Mouse (Mus musculus) neural tube, embryonic 12.5 days (tissue): ENCODE measurements at regions not wholly inside any gene's neighbourhood (a gene's known extent, or its start where the extent isn't known, plus 50 kb on each side); places are given as distances from the start of the nearest gene placed in this dataset.

Source experiments
- ATAC-seq: fragments of 200-750 bp; cut with Nextera tagmentation; 2 replicates; pipeline ENCODE4 v1.8.0; 2017; ENCODE audit warnings: low read depth, mild to moderate bottlenecking, moderate TSS enrichment, moderate library complexity; ENCODE audit not compliant: low FRiP score
- H3K27ac ChIP-seq: fragments of 300-500 bp; sonication (generic); 2 replicates; pipeline ENCODE4 v1.5.1; 2016
- H3K27me3 ChIP-seq: fragments of 300-500 bp; sonication (generic); replicated peaks from 2 replicates; pipeline ENCODE4 v1.6.1; 2016; ENCODE audit warnings: mild to moderate bottlenecking
- H3K36me3 ChIP-seq: fragments of 300-500 bp; sonication (generic); 2 replicates; pipeline ENCODE4 v1.6.1; 2016; ENCODE audit warnings: mild to moderate bottlenecking
- H3K4me1 ChIP-seq: fragments of 300-500 bp; sonication (generic); 2 replicates; pipeline ENCODE4 v1.6.1; 2016
- H3K4me2 ChIP-seq: fragments of 300-500 bp; sonication (generic); replicated peaks from 2 replicates; pipeline ENCODE4 v1.6.1; 2016; ENCODE audit warnings: mild to moderate bottlenecking
- H3K4me3 ChIP-seq: fragments of 300-500 bp; sonication (generic); 2 replicates; pipeline ENCODE4 v1.5.1; 2016
- H3K9ac ChIP-seq: fragments of 300-500 bp; sonication (generic); 2 replicates; pipeline ENCODE4 v1.6.1; 2016; ENCODE audit warnings: mild to moderate bottlenecking
- H3K9me3 ChIP-seq: fragments of 300-500 bp; sonication (generic); 2 replicates; pipeline ENCODE4 v1.6.1; 2016; ENCODE audit warnings: mild to moderate bottlenecking
- WGBS: fragments of 180-500 bp; shearing (Covaris S2); methylation state at CpG from one replicate; pipeline ENCODE4 v1.1.7; 2016; 5-methylcytosine and 5-hydroxymethylcytosine counted together

GRCm38 (mm10) chr8:37398957-37399356 lies 405.6 kb downstream of the AI429214 start:
- Histone ChIP-seq H3K9me3 (no peaks in the 10 kb centered on the region), H3K27ac (no peak overlapping the region), H3K27me3 (no peaks in the 10 kb centered on the region), H3K4me2 (no peak overlapping the region), H3K4me3 (no peak overlapping the region), H3K9ac (no peak overlapping the region), H3K4me1 (no peaks in the 10 kb centered on the region), H3K36me3 (no peaks in the 10 kb centered on the region)
- ATAC-seq = no peak
- WGBS = 64% methylated on average over 2 of the region's 2 CpGs

GRCm38 (mm10) chr8:37422595-37422994 lies 429.2 kb downstream of the AI429214 start:
- Histone ChIP-seq H3K4me2 (no peak overlapping the region), H3K9ac (no peak overlapping the region), H3K36me3 (no peaks in the 10 kb centered on the region), H3K27me3 (no peaks in the 10 kb centered on the region), H3K4me1 (no peaks in the 10 kb centered on the region), H3K4me3 (no peak overlapping the region), H3K27ac (no peak overlapping the region), H3K9me3 (no peaks in the 10 kb centered on the region)
- 74% methylated on average over 2 of the region's 2 CpGs for WGBS
- ATAC-seq = no peak

DNA sequence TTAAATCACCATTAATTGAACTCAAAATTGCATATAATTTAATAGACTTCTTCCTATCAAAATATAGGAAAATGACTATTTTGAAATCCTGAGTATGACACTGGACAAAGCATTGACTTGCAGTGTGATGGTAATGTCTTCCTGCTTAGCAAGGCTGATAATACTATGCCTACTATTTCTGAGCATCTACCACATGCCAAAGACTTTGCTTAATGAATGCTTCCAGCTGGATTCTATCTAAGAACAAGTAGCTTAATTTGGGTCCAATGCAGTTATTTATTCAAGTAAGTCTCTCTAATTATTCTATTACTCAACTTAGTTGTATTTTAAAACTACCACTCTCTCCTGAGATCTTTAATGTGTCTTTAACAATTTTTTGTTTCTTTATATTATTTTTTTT lies 431.2 kb downstream of the AI429214 start:
- H3K36me3 ChIP-seq = no peaks in the 10 kb centered on the region
- no peak overlapping the region for H3K4me2 ChIP-seq
- no peak for ATAC-seq
- H3K9me3 ChIP-seq = no peaks in the 10 kb centered on the region
- H3K27me3 ChIP-seq = no peaks in the 10 kb centered on the region
- no peaks in the 10 kb centered on the region for H3K4me1 ChIP-seq
- H3K27ac ChIP-seq = no peak overlapping the region
- no peak overlapping the region for H3K9ac ChIP-seq
- H3K4me3 ChIP-seq = no peak overlapping the region

DNA sequence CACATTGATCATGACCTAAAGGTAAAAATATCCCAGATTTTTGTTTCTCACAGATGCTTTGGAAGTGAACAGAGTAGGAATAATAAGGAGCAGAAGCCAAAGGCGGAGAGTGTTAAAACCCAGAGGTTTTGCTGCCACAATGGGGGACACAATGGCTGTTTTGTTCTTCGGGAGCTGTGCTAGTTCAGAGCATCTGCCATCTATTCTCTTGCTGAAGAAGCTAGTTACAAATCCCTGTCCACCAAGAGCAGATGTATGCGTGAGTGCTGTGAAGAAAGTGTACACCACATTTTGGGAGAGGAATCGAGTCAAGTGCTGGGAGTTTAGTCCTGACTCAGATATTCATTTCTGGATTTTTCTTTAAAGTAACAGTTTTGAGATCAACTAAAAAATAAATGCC lies 435.4 kb downstream of the AI429214 start:
- 47% methylated on average over 4 of the region's 4 CpGs for WGBS
- Histone ChIP-seq H3K27ac (no peak overlapping the region), H3K4me1 (no peaks in the 10 kb centered on the region), H3K4me2 (no peak overlapping the region), H3K27me3 (no peaks in the 10 kb centered on the region), H3K9me3 (no peaks in the 10 kb centered on the region), H3K36me3 (no peaks in the 10 kb centered on the region), H3K4me3 (no peak overlapping the region), H3K9ac (no peak overlapping the region)
- ATAC-seq = no peak

- no peaks in the 10 kb centered on the region for H3K9me3 ChIP-seq
- 61% methylated on average over 4 of the region's 4 CpGs for WGBS
- no peak overlapping the region for H3K9ac ChIP-seq
- no peaks in the 10 kb centered on the region for H3K27me3 ChIP-seq
- no peaks in the 10 kb centered on the region for H3K36me3 ChIP-seq
- H3K4me3 ChIP-seq = no peak overlapping the region
- H3K4me2 ChIP-seq = no peak overlapping the region
- peak; percentile 44; the same call in 1 of the 2 replicates for ATAC-seq
- no peaks in the 10 kb centered on the region for H3K4me1 ChIP-seq
- H3K27ac ChIP-seq = no peak overlapping the region
Measured at GRCm38 (mm10) chr8:37460551-37461154, 467.2 kb downstream of the AI429214 start.

DNA sequence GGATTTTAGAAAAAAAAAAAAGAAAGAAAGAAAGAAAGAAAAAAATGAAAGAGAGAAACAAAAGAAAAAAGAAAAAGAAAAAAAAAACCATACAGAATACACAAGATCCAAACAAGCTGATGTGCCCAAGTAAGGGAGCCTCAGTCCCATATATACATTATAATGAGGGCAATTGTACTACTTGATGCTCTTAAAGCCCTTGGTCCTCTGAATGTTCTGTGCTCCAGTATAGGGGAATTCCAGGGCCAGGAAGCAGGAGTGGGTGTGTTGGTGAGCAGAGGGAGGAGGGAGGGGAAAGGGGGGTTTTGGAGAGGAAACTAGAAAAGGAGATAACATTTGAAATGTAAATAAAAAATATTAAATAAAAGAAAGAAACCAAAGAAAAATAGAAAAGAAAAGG lies 472.2 kb downstream of the AI429214 start:
- Histone ChIP-seq H3K27ac (no peak overlapping the region), H3K9me3 (no peaks in the 10 kb centered on the region), H3K4me3 (no peak overlapping the region), H3K4me2 (no peak overlapping the region), H3K9ac (no peak overlapping the region), H3K4me1 (no peaks in the 10 kb centered on the region), H3K27me3 (no peaks in the 10 kb centered on the region), H3K36me3 (no peaks in the 10 kb centered on the region)
- no peak for ATAC-seq

- Histone ChIP-seq H3K4me1 (no peaks in the 10 kb centered on the region), H3K9me3 (no peaks in the 10 kb centered on the region), H3K4me2 (no peak overlapping the region), H3K9ac (no peak overlapping the region), H3K4me3 (no peak overlapping the region), H3K27ac (no peak overlapping the region), H3K27me3 (no peaks in the 10 kb centered on the region), H3K36me3 (no peaks in the 10 kb centered on the region)
- WGBS = 85% methylated on average over 1 of the region's 1 CpGs
- no peak for ATAC-seq
Measured at GRCm38 (mm10) chr8:37467656-37468055, 474.3 kb downstream of the AI429214 start.
